Mouse (Mus musculus) A20 (cell line): ENCODE data around the gene Krtap4-1.

ENCODE experiments used
- DNase-seq: peaks from one replicate; pipeline ENCODE4 v3.0.0-alpha.2; 2011; ENCODE audit warnings: low read depth, low spot score

Krtap4-1 gene

DNA sequence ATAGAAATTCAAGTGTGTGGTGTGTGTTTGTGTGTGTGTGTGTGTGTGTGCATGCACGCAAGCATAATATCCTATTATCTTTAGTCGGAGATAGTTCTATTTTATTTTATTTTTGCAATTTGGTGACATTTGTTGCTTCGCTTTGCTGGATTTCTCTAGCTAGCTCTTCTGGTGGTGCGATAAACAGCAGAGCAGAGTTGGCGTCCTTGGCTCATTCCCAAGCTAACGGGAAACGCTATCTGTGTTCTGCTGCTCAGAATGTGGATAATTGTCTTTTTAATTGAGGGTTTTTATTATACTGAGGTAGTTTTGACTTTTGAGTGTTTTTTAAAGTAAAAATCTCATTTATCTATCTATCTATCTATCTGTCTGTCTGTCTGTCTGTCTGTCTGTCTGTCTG is 42.9 kb downstream of the Krtap4-1 start:
- no peak for DNase-seq

DNA sequence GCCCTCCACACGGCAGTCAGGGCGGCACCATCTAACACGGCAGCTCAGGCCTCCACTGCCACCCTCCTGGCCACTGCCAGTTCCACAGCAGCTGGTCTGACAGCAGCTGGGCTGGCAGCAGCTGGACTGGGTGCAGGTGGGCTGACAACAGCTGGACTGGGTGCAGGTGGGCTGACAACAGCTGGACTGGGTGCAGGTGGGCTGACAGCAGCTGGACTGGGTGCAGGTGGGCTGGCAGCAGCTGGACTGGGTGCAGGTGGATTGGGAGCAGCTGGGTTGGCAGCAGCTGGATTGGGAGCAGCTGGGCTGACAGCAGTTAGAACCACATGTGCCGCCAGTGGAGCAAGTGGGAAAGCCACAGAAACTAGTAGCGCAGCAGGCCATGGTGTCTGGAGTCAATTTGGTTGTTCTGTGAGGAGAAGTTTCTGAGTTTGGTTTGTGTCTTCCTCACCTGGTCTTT is 44.8 kb downstream of the Krtap4-1 start, which contains the start of gene Krtap1-4:
Krtap1-4 (minus strand) TSS at position 410 of the 460 bp plus-strand sequence.
- no peak for DNase-seq

DNA sequence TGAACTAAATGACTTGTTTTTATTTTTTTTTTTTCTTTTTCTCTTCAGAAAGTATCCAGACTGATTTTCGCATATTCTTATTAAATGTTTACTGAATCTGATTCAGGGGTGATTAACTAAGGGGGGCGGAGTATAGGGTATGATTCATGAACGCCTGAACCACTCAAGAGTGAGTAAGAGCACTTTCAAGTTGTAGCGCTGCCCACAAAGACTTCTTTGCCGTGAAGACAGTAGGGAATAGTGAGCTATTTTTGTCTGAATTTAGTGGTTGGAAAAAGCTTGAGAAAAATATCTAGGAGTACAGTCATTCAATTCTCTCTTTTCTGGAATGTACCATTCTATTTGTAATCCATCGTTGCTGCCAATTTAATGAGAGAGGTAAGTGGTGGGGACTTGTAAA is 46.5 kb downstream of the Krtap4-1 start:
- DNase-seq, result no peak

DNA sequence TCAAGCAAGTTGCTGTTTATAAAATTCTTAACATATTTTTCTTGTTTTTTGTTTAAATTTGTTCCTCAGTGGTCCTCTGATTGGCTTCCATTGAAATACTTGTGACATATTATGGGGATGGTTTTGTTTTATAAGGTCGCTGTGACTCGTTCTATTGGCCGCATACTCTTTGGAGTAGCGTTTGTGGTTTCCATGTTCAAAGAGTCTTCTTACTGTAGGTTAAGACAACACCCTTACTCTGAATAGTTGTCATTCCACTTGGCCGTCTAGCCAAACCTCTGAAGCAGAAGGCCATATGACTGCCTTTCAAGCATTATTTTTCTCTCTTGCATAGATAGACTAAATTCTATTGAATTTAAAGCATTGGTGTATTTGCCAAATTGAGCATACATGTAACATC is 47.0 kb downstream of the Krtap4-1 start:
- no peak for DNase-seq

DNA sequence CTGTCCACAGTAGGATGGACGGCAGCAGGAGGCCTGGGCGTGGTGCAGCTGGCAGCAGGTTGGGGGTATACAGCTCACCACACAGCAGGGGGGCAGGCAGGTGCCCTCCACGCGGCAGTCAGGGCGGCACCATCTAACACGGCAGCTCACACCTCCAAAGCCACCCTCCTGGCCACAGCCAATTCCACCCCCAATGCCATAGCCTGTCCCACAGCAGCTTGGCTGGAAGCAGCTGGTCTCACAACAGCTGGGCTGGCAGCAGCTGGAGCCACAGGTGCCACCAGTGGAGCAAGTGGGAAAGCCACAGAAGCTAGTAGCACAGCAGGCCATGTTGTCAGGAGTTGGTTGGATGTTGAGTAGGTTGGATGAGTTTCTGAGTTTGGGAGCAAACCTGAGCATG is 47.4 kb downstream of the Krtap4-1 start, which contains the start of gene Krtap1-5:
Krtap1-5 (minus strand) TSS at position 381 of the 400 bp plus-strand sequence.
- no peak for DNase-seq
